Mouse (Mus musculus): ENCODE results near the gene Atxn1l.

Atxn1l gene

GRCm38 (mm10) chr8:109731012-109731411 lies 6.5 kb downstream of the Atxn1l start:
- DNase-seq (ENCODE audit: low spot score): no peak

- DNase-seq (ENCODE audit: low spot score): no peak
These were observed 12.4 kb downstream of the Atxn1l start for GRCm38 (mm10) chr8:109725106-109725505.

GRCm38 (mm10) chr8:109714961-109715360 lies 22.6 kb downstream of the Atxn1l start:
- DNase-seq (ENCODE audit: low spot score): no peak

GRCm38 (mm10) chr8:109712521-109712920 lies 25.0 kb downstream of the Atxn1l start:
- DNase-seq (ENCODE audit: low spot score): no peak

- DNase-seq (ENCODE audit: low spot score): no peak
These were observed 29.6 kb downstream of the Atxn1l start for GRCm38 (mm10) chr8:109707921-109708320.

- DNase-seq (ENCODE audit: low spot score): peak; percentile 84
These were observed 30.7 kb downstream of the Atxn1l start for GRCm38 (mm10) chr8:109706874-109707237.

- DNase-seq (ENCODE audit: low spot score): no peak
These were observed 31.3 kb downstream of the Atxn1l start for GRCm38 (mm10) chr8:109706076-109706873.

- DNase-seq (ENCODE audit: low spot score): peak; percentile 93
These were observed 32.0 kb downstream of the Atxn1l start, which contains the start of gene Zfp821 for GRCm38 (mm10) chr8:109705320-109706075. Gene Zfp821 (plus strand): TSS chr8:109705546.

GRCm38 (mm10) chr8:109704565-109705319 lies 32.8 kb downstream of the Atxn1l start:
- DNase-seq (ENCODE audit: low spot score): peak; percentile 76

- no peak for DNase-seq (ENCODE audit: low spot score)
These were observed 39.1 kb downstream of the Atxn1l start for GRCm38 (mm10) chr8:109698477-109698876.

- no peak for DNase-seq (ENCODE audit: low spot score)
These were observed 39.8 kb downstream of the Atxn1l start for GRCm38 (mm10) chr8:109697754-109698153.

- no peak for DNase-seq (ENCODE audit: low spot score)
These were observed 43.4 kb downstream of the Atxn1l start for GRCm38 (mm10) chr8:109694154-109694553.

GRCm38 (mm10) chr8:109693146-109693900 lies 44.2 kb downstream of the Atxn1l start, which contains the start of gene Ist1:
Gene Ist1 (minus strand): TSS chr8:109693260.
- peak; percentile 98 for DNase-seq (ENCODE audit: low spot score)

- peak; percentile 36 for DNase-seq (ENCODE audit: low spot score)
These were observed 44.9 kb downstream of the Atxn1l start for GRCm38 (mm10) chr8:109692443-109693145.

- no peak for DNase-seq (ENCODE audit: low spot score)
These were observed 45.8 kb downstream of the Atxn1l start for GRCm38 (mm10) chr8:109691769-109692168.

- DNase-seq (ENCODE audit: low spot score): no peak
These were observed 50.3 kb downstream of the Atxn1l start for GRCm38 (mm10) chr8:109687248-109687647.

- DNase-seq (ENCODE audit: low spot score): no peak
These were observed 55.4 kb downstream of the Atxn1l start for GRCm38 (mm10) chr8:109682120-109682519.

GRCm38 (mm10) chr8:109681535-109681934 lies 56.0 kb downstream of the Atxn1l start:
- no peak for DNase-seq (ENCODE audit: low spot score)

Measured in lung, postnatal 25 days (tissue).